Mouse (Mus musculus) CH12.LX (cell line): Measurements from ENCODE around the gene Dcst1. TPM values are rescaled to one million over a fixed set of nuclear protein-coding genes. Genes with fewer than 3 reads are reported as not detected.
A peak's percentile ranks its signal among the peaks of the same experiment; 100 is the strongest.

ENCODE experiments used
- DNase-seq: peaks from one replicate; pipeline ENCODE4 v3.0.0-alpha.2; 2013; ENCODE audit errors: extremely low read depth
- H3K27ac ChIP-seq: 2 replicates; pipeline ENCODE4 v1.5.1; 2012; ENCODE audit warnings: low read depth, mild to moderate bottlenecking, control low read depth, moderate library complexity; ENCODE audit not compliant: insufficient read depth
- H3K27me3 ChIP-seq: replicated peaks from 2 replicates; pipeline ENCODE3; 2012; ENCODE audit warnings: inconsistent platforms
- H3K36me3 ChIP-seq, 2 experiments: replicated peaks in 1 of 2; 2 replicates each; pipeline versions ENCODE3 to v1.6.1; 2012; ENCODE audit warnings: inconsistent platforms in 1 of 2, low read length in 1 of 2, mild to moderate bottlenecking in 1 of 2, mixed read lengths in 1 of 2, moderate library complexity in 1 of 2; ENCODE audit not compliant: control insufficient read depth in 1 of 2, insufficient read depth in 1 of 2
- H3K4me1 ChIP-seq, 2 experiments: 2 replicates each; pipeline ENCODE4 v1.6.1; 2012; ENCODE audit warnings: inconsistent platforms in 1 of 2, moderate library complexity in 1 of 2; ENCODE audit not compliant: insufficient read depth in 2 of 2, control insufficient read depth in 1 of 2
- H3K4me2 ChIP-seq: 2 replicates; pipeline ENCODE4 v1.6.1; 2012; ENCODE audit warnings: low read depth, mild to moderate bottlenecking, control low read depth; ENCODE audit not compliant: poor library complexity, insufficient read depth, severe bottlenecking
- H3K4me3 ChIP-seq, 3 experiments: fragments of 150-350 bp in 1 of 3; sonication (generic) in 1 of 3; replicated peaks in 1 of 3; 2 replicates each; pipeline versions ENCODE3 to v1.5.1; 2011 to 2012; ENCODE audit warnings: low read depth in 2 of 3, low read length in 2 of 3, mild to moderate bottlenecking in 2 of 3, moderate library complexity in 2 of 3, control low read depth in 1 of 3, improper control_type of control experiment in 1 of 3, inconsistent platforms in 1 of 3, mixed read lengths in 1 of 3; ENCODE audit not compliant: poor library complexity in 1 of 3
- H3K79me2 ChIP-seq: replicated peaks from 2 replicates; pipeline ENCODE4 v1.6.1; 2012; ENCODE audit warnings: mild to moderate bottlenecking, moderate library complexity; ENCODE audit not compliant: control insufficient read depth, poor library complexity, insufficient read depth, severe bottlenecking; ENCODE audit errors: extremely low read depth
- H3K9ac ChIP-seq: 2 replicates; pipeline ENCODE4 v1.6.1; 2012; ENCODE audit warnings: low read depth, mild to moderate bottlenecking, control low read depth, moderate library complexity; ENCODE audit not compliant: insufficient read depth
- H3K9me3 ChIP-seq: replicated peaks from 2 replicates; pipeline ENCODE3; 2012; ENCODE audit warnings: low read length, inconsistent platforms, mixed read lengths
- CHD1 ChIP-seq: IDR thresholded peaks from 2 replicates; pipeline ENCODE4 v1.6.1; 2012; ENCODE audit warnings: low read depth, low read length, improper control_type of control experiment, inconsistent platforms
- CHD2 ChIP-seq: IDR thresholded peaks from 2 replicates; pipeline ENCODE4 v1.6.1; 2011; ENCODE audit warnings: low read length, improper control_type of control experiment
- CTCF ChIP-seq, 2 experiments: IDR thresholded peaks in 1 of 2; conservative IDR thresholded peaks in 1 of 2; 2 replicates each; pipeline ENCODE4 v1.5.1; 2011 to 2012; ENCODE audit warnings: low read depth in 2 of 2, low read length in 2 of 2, improper control_type of control experiment in 1 of 2, inconsistent platforms in 1 of 2, mild to moderate bottlenecking in 1 of 2, moderate library complexity in 1 of 2
- ELF1 ChIP-seq: IDR thresholded peaks from 2 replicates; pipeline ENCODE4 v1.6.1; 2014; ENCODE audit warnings: low read depth, mild to moderate bottlenecking, inconsistent platforms, low read length, improper control_type of control experiment
- EP300 ChIP-seq: IDR thresholded peaks from 2 replicates; pipeline ENCODE4 v1.6.1; 2011; ENCODE audit warnings: low read length, improper control_type of control experiment
- ETS1 ChIP-seq: conservative IDR thresholded peaks from 2 replicates; pipeline ENCODE4 v1.6.1; 2012; ENCODE audit warnings: low read depth, mild to moderate bottlenecking, inconsistent platforms, low read length, improper control_type of control experiment, moderate library complexity
- GABPA ChIP-seq: IDR thresholded peaks from 2 replicates; pipeline ENCODE4 v1.6.1; 2012; ENCODE audit warnings: low read depth, low read length, improper control_type of control experiment, inconsistent platforms; ENCODE audit not compliant: insufficient replicate concordance
- HCFC1 ChIP-seq: IDR thresholded peaks from 2 replicates; pipeline ENCODE4 v1.6.1; 2012; ENCODE audit warnings: low read depth, mild to moderate bottlenecking, inconsistent platforms, low read length, improper control_type of control experiment
- IRF4 ChIP-seq: IDR thresholded peaks from 2 replicates; pipeline ENCODE4 v1.6.1; 2014; ENCODE audit warnings: low read depth, mild to moderate bottlenecking, inconsistent platforms, low read length, improper control_type of control experiment
- JUND ChIP-seq: conservative IDR thresholded peaks from 2 replicates; pipeline ENCODE4 v1.6.1; 2011; ENCODE audit warnings: low read depth, low read length, improper control_type of control experiment
- MAX ChIP-seq: IDR thresholded peaks from 2 replicates; pipeline ENCODE4 v1.6.1; 2011; ENCODE audit warnings: low read length, improper control_type of control experiment
- MAZ ChIP-seq: IDR thresholded peaks from 2 replicates; pipeline ENCODE4 v1.6.1; 2012; ENCODE audit warnings: low read depth, mild to moderate bottlenecking, inconsistent platforms, low read length, improper control_type of control experiment, moderate library complexity
- MXI1 ChIP-seq: IDR thresholded peaks from 2 replicates; pipeline ENCODE4 v1.6.1; 2011; ENCODE audit warnings: mild to moderate bottlenecking, low read depth, low read length, improper control_type of control experiment
- MYC ChIP-seq: IDR thresholded peaks from 2 replicates; pipeline ENCODE4 v1.6.1; 2011; ENCODE audit warnings: low read depth, mild to moderate bottlenecking, improper control_type of control experiment, low read length
- NELFE ChIP-seq: IDR thresholded peaks from 2 replicates; pipeline ENCODE4 v1.6.1; 2011; ENCODE audit warnings: low read depth, low read length, improper control_type of control experiment
- NRF1 ChIP-seq: IDR thresholded peaks from 2 replicates; pipeline ENCODE4 v1.6.1; 2014; ENCODE audit warnings: low read depth, mild to moderate bottlenecking, inconsistent platforms, low read length, improper control_type of control experiment, moderate library complexity
- PAX5 ChIP-seq: IDR thresholded peaks from 2 replicates; pipeline ENCODE4 v1.6.1; 2012; ENCODE audit warnings: low read length, inconsistent platforms, mixed read lengths
- POLR2A ChIP-seq: IDR thresholded peaks from 2 replicates; pipeline ENCODE4 v1.6.1; 2011; ENCODE audit warnings: low read depth, mild to moderate bottlenecking, improper control_type of control experiment, low read length
- POLR2AphosphoS2 ChIP-seq: IDR thresholded peaks from 2 replicates; pipeline ENCODE4 v1.6.1; 2011; ENCODE audit warnings: low read depth, low read length, improper control_type of control experiment
- RAD21 ChIP-seq: IDR thresholded peaks from 2 replicates; pipeline ENCODE4 v1.6.1; 2011; ENCODE audit warnings: low read depth, mild to moderate bottlenecking, low read length, improper control_type of control experiment, moderate library complexity
- RCOR1 ChIP-seq: conservative IDR thresholded peaks from 2 replicates; pipeline ENCODE4 v1.6.1; 2012; ENCODE audit warnings: low read depth, mild to moderate bottlenecking, inconsistent platforms, low read length, improper control_type of control experiment
- SIN3A ChIP-seq: IDR thresholded peaks from 2 replicates; pipeline ENCODE4 v1.6.1; 2012; ENCODE audit warnings: low read length, improper control_type of control experiment, inconsistent platforms
- TBP ChIP-seq: conservative IDR thresholded peaks from 2 replicates; pipeline ENCODE4 v1.6.1; 2011; ENCODE audit warnings: low read depth, low read length, improper control_type of control experiment
- TCF12 ChIP-seq: IDR thresholded peaks from 2 replicates; pipeline ENCODE4 v1.6.1; 2014; ENCODE audit warnings: low read depth, mild to moderate bottlenecking, inconsistent platforms, low read length, improper control_type of control experiment
- UBTF ChIP-seq: IDR thresholded peaks from 2 replicates; pipeline ENCODE4 v1.6.1; 2012; ENCODE audit warnings: low read depth, mild to moderate bottlenecking, inconsistent platforms, low read length, improper control_type of control experiment, moderate library complexity
- USF1 ChIP-seq: IDR thresholded peaks from 2 replicates; pipeline ENCODE4 v1.6.1; 2014; ENCODE audit warnings: low read depth, mild to moderate bottlenecking, inconsistent platforms, low read length, improper control_type of control experiment
- USF2 ChIP-seq: conservative IDR thresholded peaks from 2 replicates; pipeline ENCODE4 v1.6.1; 2011; ENCODE audit warnings: low read depth, low read length, improper control_type of control experiment
- ZC3H11A ChIP-seq: IDR thresholded peaks from 2 replicates; pipeline ENCODE4 v1.6.1; 2012; ENCODE audit warnings: low read depth, mild to moderate bottlenecking, inconsistent platforms, low read length, improper control_type of control experiment
- ZKSCAN1 ChIP-seq: IDR thresholded peaks from 2 replicates; pipeline ENCODE4 v1.6.1; 2012; ENCODE audit warnings: low read depth, inconsistent platforms, low read length, improper control_type of control experiment, borderline replicate concordance
- ZNF384 ChIP-seq: IDR thresholded peaks from 2 replicates; pipeline ENCODE4 v1.6.1; 2012; ENCODE audit warnings: low read depth, low read length, improper control_type of control experiment, inconsistent platforms
- dilution Hi-C: fragments of 300-500 bp; cut with MboI; formaldehyde crosslinking; loops from 2 replicates; pipeline ENCODE4 v1.14.3; 2020; ENCODE audit warnings: low sequenced_read_pairs; ENCODE audit not compliant: extremely low pct_unique_long_range_greater_than_20kb, extremely low pct_ligation_motif_present
- in situ Hi-C: fragments of 300-500 bp; cut with MboI; formaldehyde crosslinking; loops from 3 replicates; pipeline ENCODE4 v1.14.3; 2019; ENCODE audit warnings: low sequenced_read_pairs, low pct_ligation_motif_present, low pct_unique_long_range_greater_than_20kb, mixed read lengths
- polyA plus RNA-seq: library from polyadenylated mRNA; unstranded; fragments of >175 nt; gene quantifications from 2 replicates; pipeline ENCODE4 v1.2.1, GENCODE M21; 2012; ENCODE audit warnings: low read depth; ENCODE audit not compliant: insufficient read length
- total RNA-seq, 2 experiments: library from RNA; depleted of rRNA; stranded (reverse); fragments of 300-350 nt in 1 of 2; fragments of >200 nt in 1 of 2; gene quantifications; 2 replicates each; pipeline ENCODE4 v1.2.3; 2012 to 2014

Dcst1 gene
- total and polyA plus RNA-seq, 3 experiments, result 0.04 to 0.10 TPM; not detected in 1

GRCm38 (mm10) chr3:89320581-89321182, 44.4 kb downstream of the Dcst1 start (continued):
- TF ChIP-seq ELF1 (no peak), MAX (no peak), USF1 (peak; percentile 61), RCOR1 (no peak), IRF4 (no peak), NELFE (no peak), MAZ (no peak), MYC (no peak)

DNA sequence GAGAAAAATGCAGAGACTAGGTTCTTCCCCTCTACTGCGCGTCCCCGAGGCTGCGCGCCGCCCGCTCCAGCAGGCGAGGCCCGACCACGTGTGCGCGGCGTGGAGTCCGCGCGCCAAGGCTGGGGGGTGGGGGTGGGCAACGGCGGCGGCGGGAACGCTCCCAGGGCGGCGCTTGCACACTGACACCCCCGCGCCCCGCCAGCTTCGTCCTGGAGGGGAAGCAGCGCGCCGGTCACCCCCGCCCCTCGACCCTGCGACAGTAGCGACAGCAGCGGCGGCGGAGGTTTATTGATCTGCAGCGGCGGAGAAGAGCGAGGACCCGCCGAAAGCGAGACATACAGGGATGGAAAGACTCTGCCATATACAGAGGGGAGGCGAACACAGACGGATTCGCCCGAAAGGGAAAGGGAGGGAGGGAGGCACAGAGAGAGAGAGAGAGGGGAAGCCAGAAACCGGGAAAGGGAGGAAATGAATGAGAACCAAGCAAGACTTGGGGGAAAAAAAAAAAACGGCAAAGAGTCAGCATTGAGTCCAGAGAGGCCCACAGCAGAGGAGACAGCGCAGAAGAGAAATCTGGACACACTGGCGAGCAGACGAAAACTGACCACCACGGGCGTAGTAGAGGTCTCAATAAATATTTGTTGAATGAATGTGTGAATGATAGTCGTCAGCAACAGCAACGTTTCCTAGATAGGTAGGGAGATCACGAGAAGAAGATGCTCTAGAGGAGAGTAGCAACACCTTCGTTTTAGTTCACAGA, 45.3 kb downstream of the Dcst1 start:
- H3K4me2 ChIP-seq, result no peak overlapping the region
- no peak overlapping the region for H3K4me3 ChIP-seq
- in situ Hi-C loops, result no loop called here

GRCm38 (mm10) chr3:89318971-89319590, 46.0 kb downstream of the Dcst1 start:
- Histone ChIP-seq H3K9ac (no peak overlapping the region), H3K27me3 (peaks cover 71% of the 10 kb centered on the region), H3K9me3 (peaks cover 3% of the 10 kb centered on the region), H3K79me2 (no peaks in the 10 kb centered on the region), H3K4me2 (no peak overlapping the region), H3K36me3 (no peaks in the 10 kb centered on the region), H3K27ac (no peak overlapping the region), H3K4me1 (peaks cover 39 to 67% of the 10 kb centered on the region in 2 experiments), H3K4me3 (no peak overlapping the region)
- no peak for TF ChIP-seq NRF1
- no peak for TF ChIP-seq ELF1
- TF ChIP-seq USF1, result no peak
- no peak for TF ChIP-seq CHD2
- no peak for TF ChIP-seq ZC3H11A
- no peak for TF ChIP-seq TBP
- TF ChIP-seq ZNF384, result no peak
- no peak for TF ChIP-seq HCFC1
- no peak for TF ChIP-seq MAX
- no peak for TF ChIP-seq EP300
- TF ChIP-seq PAX5, result no peak
- TF ChIP-seq CTCF (conservative IDR thresholded peaks at IDR 0.05 in 1 of 2, IDR thresholded peaks at IDR 0.05 in 1 of 2; ENCODE audit: low read depth in 2 of 2, low read length in 2 of 2), result no peak
- in situ Hi-C loops, result no loop called here
- dilution Hi-C loops, result no loop called here
- DNase-seq, result no peak

More for the DNA sequence above, 45.3 kb downstream of the Dcst1 start:
- DNase-seq, result no peak
- H3K27ac ChIP-seq, result no peak overlapping the region
- peaks cover 75% of the 10 kb centered on the region for H3K27me3 ChIP-seq
- dilution Hi-C loops, result no loop called here
- H3K9me3 ChIP-seq, result peaks cover 3% of the 10 kb centered on the region
- no peaks in the 10 kb centered on the region for H3K36me3 ChIP-seq
- H3K79me2 ChIP-seq, result no peaks in the 10 kb centered on the region
- TF ChIP-seq POLR2AphosphoS2 (no peak), SIN3A (no peak), RAD21 (no peak), MYC (no peak), NELFE (no peak), UBTF (no peak), CHD1 (no peak), POLR2A (no peak), ETS1 (no peak), NRF1 (no peak), ZKSCAN1 (no peak), PAX5 (no peak), USF2 (no peak), MXI1 (no peak), CTCF (conservative IDR thresholded peaks at IDR 0.05 in 1 of 2, IDR thresholded peaks at IDR 0.05 in 1 of 2; ENCODE audit: low read depth in 2 of 2, low read length in 2 of 2) (no peak), JUND (no peak), RCOR1 (no peak), GABPA (no peak), TCF12 (no peak)
- no peak overlapping the region for H3K9ac ChIP-seq
- H3K4me1 ChIP-seq, result peaks cover 38 to 60% of the 10 kb centered on the region in 2 experiments
